Mouse (Mus musculus) embryonic facial prominence, embryonic 11.5 days (tissue): ENCODE measurements at regions not wholly inside any gene's neighbourhood (a gene's known extent, or its start where the extent isn't known, plus 50 kb on each side); places are given as distances from the start of the nearest gene placed in this dataset.

Source experiments
- ATAC-seq: fragments of 200-750 bp; cut with Nextera tagmentation; replicated peaks from 2 replicates; pipeline ENCODE4 v1.8.0; 2017; ENCODE audit warnings: low read depth; ENCODE audit not compliant: insufficient number of reproducible peaks, low FRiP score, low TSS enrichment
- DNase-seq: peaks from one replicate; pipeline ENCODE4 v3.0.0-alpha.2; 2015; ENCODE audit warnings: low spot score
- H3K27ac ChIP-seq: fragments of 300-500 bp; sonication (generic); replicated peaks from 2 replicates; pipeline ENCODE4 v1.5.1; 2014; ENCODE audit warnings: mild to moderate bottlenecking, low read depth, low read length, control low read depth
- H3K27me3 ChIP-seq: fragments of 300-500 bp; sonication (generic); 2 replicates; pipeline ENCODE4 v1.6.1; 2014; ENCODE audit warnings: mild to moderate bottlenecking, low read length, moderate library complexity, mixed read lengths; ENCODE audit not compliant: control insufficient read depth, insufficient read depth
- H3K36me3 ChIP-seq: fragments of 300-500 bp; sonication (generic); replicated peaks from 2 replicates; pipeline ENCODE4 v1.6.1; 2014; ENCODE audit warnings: low read depth, mild to moderate bottlenecking, low read length, moderate library complexity, mixed read lengths; ENCODE audit not compliant: control insufficient read depth, insufficient read depth
- H3K4me1 ChIP-seq: fragments of 300-500 bp; sonication (generic); 2 replicates; pipeline ENCODE4 v1.6.1; 2014; ENCODE audit warnings: low read length, mixed read lengths; ENCODE audit not compliant: control insufficient read depth, insufficient read depth
- H3K4me2 ChIP-seq: fragments of 300-500 bp; sonication (generic); 2 replicates; pipeline ENCODE4 v1.6.1; 2014; ENCODE audit warnings: low read depth, mild to moderate bottlenecking, control low read depth, low read length, moderate library complexity
- H3K4me3 ChIP-seq: fragments of 300-500 bp; sonication (generic); 2 replicates; pipeline ENCODE4 v1.5.1; 2014; ENCODE audit warnings: low read depth, low read length, control low read depth
- H3K9ac ChIP-seq: fragments of 300-500 bp; sonication (generic); replicated peaks from 2 replicates; pipeline ENCODE4 v1.6.1; 2014; ENCODE audit warnings: mild to moderate bottlenecking, control low read depth, low read length
- H3K9me3 ChIP-seq: fragments of 300-500 bp; sonication (generic); replicated peaks from 2 replicates; pipeline ENCODE4 v1.6.1; 2016; ENCODE audit warnings: mild to moderate bottlenecking, low read length, inconsistent platforms, mixed read lengths; ENCODE audit not compliant: control insufficient read depth
- whole genome bisulfite sequencing: fragments of 180-500 bp; shearing (Covaris S2); extraction: QIAGEN DNeasy Blood & Tissue Kit; methylation state at CpG from one replicate; pipeline ENCODE4 v1.1.7; 2014; 5-methylcytosine and 5-hydroxymethylcytosine counted together

DNA sequence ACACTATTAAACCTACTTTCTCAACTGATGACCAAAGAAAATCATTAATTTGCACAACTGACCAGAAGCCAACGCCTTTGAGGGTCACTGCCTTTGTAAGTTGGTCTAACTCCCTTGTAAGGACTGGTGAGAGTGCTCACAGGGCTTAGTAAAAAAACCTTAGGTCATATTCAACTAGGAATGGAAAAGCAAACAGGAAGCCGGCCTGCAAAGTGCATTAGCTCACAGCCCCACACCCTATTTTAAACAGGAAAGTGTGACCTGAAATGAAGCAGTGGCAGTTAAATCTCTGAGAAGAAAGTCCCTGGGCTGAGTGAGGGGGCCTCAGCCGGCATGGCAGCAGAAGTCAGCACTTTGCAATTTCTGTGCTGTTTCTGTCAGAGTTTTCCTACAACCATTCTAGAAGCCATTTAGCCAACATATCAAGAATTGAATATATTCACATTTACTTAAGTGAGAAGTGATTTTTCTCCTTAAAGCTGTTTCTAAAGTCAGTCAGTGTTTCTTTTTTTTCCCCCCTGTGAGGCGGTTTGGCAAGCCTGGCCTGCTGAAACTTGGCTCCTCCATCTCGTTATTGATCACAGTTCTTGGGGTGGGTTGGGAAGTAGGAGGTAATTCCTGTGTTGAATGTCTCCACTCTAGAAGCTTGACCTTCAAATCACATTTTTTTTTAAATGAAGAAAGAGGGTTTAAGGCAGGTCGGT is 232.0 kb upstream of the Ccdc122 start:
- Histone ChIP-seq H3K4me3 (no peak overlapping the region), H3K27me3 (no peaks in the 10 kb centered on the region), H3K9ac (no peak overlapping the region), H3K4me2 (no peak overlapping the region), H3K36me3 (no peaks in the 10 kb centered on the region), H3K9me3 (no peaks in the 10 kb centered on the region), H3K27ac (no peak overlapping the region), H3K4me1 (no peaks in the 10 kb centered on the region; the same call in 1 of the 2 replicates)
- ATAC-seq: no peak
- no peak for DNase-seq
- WGBS: 54% methylated on average over 6 of the region's 6 CpGs

DNA sequence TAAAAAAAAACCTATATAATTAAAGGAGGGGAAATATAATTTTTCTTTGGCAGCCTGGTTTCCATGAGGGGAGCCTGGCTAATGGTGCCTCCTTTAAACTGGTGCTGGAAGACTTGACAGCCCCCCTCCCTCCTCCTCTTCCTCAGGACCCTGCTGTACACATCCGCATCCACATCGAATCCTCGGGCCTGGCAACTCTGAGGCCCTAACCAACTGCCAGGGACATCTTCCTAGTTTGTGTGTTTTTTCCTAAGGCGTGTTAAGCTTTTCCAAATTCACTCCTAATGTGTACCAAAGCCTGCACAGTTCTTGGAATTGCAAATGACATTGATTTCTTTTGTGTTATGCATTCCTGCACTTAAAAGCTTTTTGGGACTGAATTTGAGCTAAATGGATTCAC is 236.4 kb upstream of the Ccdc122 start:
- 69% methylated on average over 4 of the region's 4 CpGs for WGBS
- Histone ChIP-seq H3K9ac (no peak overlapping the region), H3K27me3 (no peaks in the 10 kb centered on the region), H3K9me3 (no peaks in the 10 kb centered on the region), H3K36me3 (no peaks in the 10 kb centered on the region), H3K4me3 (no peak overlapping the region), H3K4me2 (no peak overlapping the region), H3K4me1 (no peaks in the 10 kb centered on the region; the same call in 1 of the 2 replicates), H3K27ac (no peak overlapping the region)
- DNase-seq (no peak), ATAC-seq (no peak)

DNA sequence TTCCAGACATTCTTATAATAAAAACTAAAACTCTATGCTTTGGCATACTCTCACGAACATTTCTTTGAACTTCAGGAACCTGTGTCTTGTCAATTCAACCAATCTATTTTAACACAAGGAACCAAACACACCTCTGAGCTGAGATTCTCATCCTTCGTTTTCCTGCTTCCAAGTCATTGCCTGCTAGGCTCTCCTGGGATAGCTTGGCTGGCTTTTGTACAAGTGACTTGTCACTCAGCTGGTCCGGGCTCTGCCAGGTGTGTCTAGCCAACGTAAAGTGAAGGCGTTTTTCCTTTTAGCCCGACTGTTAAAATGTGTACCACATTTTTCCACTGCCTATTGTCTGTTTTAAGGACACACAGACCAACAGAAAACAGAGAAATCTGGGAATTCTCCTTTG is 236.8 kb upstream of the Ccdc122 start:
- no peaks in the 10 kb centered on the region for H3K36me3 ChIP-seq
- ATAC-seq (no peak), DNase-seq (no peak)
- 64% methylated on average over 6 of the region's 6 CpGs for WGBS
- H3K9me3 ChIP-seq: no peaks in the 10 kb centered on the region
- H3K4me2 ChIP-seq: no peak overlapping the region
- H3K4me3 ChIP-seq: no peak overlapping the region
- no peak overlapping the region for H3K27ac ChIP-seq
- no peaks in the 10 kb centered on the region for H3K27me3 ChIP-seq
- H3K9ac ChIP-seq: no peak overlapping the region
- H3K4me1 ChIP-seq: no peaks in the 10 kb centered on the region

DNA sequence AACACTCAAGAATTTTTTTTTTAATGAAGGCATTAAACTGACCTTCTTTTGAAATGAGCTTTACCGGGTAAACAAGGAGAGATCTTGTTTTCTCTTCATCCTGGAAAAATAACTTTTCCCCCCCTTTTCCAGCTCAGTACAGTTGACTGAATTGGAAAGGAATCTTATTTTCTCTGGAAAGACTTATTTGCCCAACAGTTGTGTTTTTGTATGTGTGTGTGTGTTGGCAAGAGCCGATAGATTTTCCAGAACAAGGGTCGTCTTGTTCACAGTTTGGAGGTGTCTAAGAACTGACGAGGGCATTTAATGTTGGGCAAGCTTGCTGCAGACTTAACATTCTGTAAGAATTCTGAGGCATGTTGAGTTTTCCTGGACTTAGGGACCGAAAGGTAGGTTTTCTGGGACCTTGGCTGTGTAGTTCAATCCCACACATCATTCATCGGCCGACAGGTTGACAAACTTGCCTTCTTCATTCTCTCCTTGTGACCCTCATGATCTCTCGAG is 237.6 kb upstream of the Ccdc122 start:
- Histone ChIP-seq H3K4me1 (no peaks in the 10 kb centered on the region), H3K4me2 (no peak overlapping the region), H3K9me3 (no peaks in the 10 kb centered on the region), H3K9ac (no peak overlapping the region), H3K27ac (no peak overlapping the region), H3K4me3 (no peak overlapping the region), H3K27me3 (no peaks in the 10 kb centered on the region), H3K36me3 (no peaks in the 10 kb centered on the region)
- no peak for DNase-seq
- ATAC-seq: no peak
- WGBS: 86% methylated on average over 8 of the region's 8 CpGs

DNA sequence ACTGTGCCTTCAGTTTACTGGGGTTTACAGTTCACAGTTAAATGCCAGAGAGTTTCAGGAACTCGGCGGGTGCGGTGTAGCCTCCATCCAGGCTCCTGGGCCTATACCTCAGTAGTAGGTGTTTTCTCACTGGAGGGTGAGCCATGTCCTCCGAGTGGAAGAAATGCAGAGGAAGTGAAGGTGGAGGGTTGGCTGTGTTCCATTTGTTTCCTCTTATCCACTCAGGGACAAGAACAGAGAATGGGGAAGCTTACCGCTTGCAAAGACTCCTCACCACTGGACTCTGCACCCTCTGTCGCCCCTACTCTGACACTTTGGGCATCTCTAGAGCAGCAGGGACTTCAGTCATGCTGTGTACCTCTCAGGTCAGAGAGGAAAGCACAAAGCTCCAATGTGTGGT is 238.1 kb upstream of the Ccdc122 start:
- 76% methylated on average over 6 of the region's 6 CpGs for WGBS
- ATAC-seq: no peak

DNA sequence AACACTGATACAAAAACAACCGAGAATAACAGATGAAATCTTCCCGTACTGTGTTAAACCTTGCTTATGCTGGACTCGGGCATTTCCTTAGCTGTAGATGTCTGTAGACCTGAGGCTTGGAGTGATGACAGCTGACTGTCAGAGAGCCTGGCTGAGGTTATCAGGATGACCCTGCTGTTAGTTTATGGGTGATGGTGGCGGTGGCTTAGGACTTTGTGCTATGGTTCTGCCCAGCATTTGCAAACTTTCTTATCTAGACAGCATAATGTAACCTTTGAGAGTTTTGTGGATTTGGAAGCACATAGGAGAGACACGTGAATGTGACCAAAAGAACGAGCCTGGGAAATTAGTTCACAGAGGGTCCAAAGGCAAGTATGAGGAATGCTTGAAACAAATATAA is 239.1 kb upstream of the Ccdc122 start:
- H3K4me1 ChIP-seq: no peaks in the 10 kb centered on the region
- no peak for ATAC-seq
- 77% methylated on average over 6 of the region's 6 CpGs for WGBS

More for the DNA sequence above, 238.1 kb upstream of the Ccdc122 start:
- Histone ChIP-seq H3K4me2 (no peak overlapping the region), H3K27me3 (no peaks in the 10 kb centered on the region), H3K9ac (no peak overlapping the region), H3K36me3 (no peaks in the 10 kb centered on the region), H3K4me3 (no peak overlapping the region), H3K9me3 (no peaks in the 10 kb centered on the region), H3K4me1 (no peaks in the 10 kb centered on the region), H3K27ac (no peak overlapping the region)
- DNase-seq: no peak

DNA sequence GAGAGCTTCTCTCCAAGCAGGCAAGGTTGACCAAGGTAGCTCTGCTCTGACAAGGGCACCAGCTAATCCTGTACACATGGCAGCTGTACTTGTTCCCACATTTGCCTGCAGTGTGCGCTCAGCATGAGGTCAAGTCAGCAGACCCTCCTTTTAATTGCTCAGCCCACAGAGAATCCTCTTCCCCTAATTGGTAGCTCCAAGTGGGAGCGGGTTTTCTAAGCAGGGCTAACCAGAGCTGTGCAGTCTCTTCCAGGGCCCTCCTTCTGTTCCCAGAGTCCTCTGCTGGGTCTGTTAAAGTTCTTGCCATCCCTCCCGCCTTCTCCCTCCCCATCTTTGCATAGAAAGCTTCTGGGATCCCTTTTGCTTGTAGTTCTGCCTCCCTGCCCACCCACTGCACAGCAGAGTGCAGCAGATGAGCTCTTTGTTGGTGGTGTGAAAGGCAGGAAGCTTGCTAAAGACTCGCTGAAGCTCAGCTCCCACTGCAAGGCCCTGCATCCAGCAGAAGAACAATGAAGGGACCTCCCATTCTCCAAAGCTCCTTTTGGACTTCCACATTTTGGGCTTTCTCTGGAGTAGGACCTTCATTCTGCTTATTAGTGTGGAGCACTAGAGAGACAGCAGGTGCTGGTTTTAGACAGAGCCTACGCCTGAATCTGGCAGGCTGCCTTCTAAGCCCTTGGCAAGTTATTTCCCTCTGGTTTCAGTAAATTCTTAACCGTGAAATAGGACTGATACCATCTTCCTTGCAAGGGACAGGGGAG is 235.3 kb upstream of the Serp2 start:
- H3K4me1 ChIP-seq: peaks cover 5% of the 10 kb centered on the region; the same call in 1 of the 2 replicates
- H3K9me3 ChIP-seq: no peaks in the 10 kb centered on the region
- no peaks in the 10 kb centered on the region for H3K36me3 ChIP-seq
- H3K4me3 ChIP-seq: no peak overlapping the region
- WGBS: 21% methylated on average over 6 of the region's 6 CpGs
- peak overlapping the region; percentile 23; the same call in 1 of the 2 replicates for H3K9ac ChIP-seq
- H3K4me2 ChIP-seq: no peak overlapping the region
- ATAC-seq: peak; percentile 92
- peak; percentile 45 for DNase-seq
- H3K27me3 ChIP-seq: no peaks in the 10 kb centered on the region
- peak overlapping the region; percentile 52; the same call in 1 of the 2 replicates for H3K27ac ChIP-seq

More for the DNA sequence above, 239.1 kb upstream of the Ccdc122 start:
- no peak for DNase-seq
- Histone ChIP-seq H3K9me3 (no peaks in the 10 kb centered on the region), H3K4me3 (no peak overlapping the region), H3K9ac (no peak overlapping the region), H3K27ac (no peak overlapping the region), H3K27me3 (no peaks in the 10 kb centered on the region), H3K4me2 (no peak overlapping the region), H3K36me3 (no peaks in the 10 kb centered on the region)

- H3K9me3 ChIP-seq: no peaks in the 10 kb centered on the region
- H3K4me3 ChIP-seq: no peak overlapping the region
- H3K4me2 ChIP-seq: no peak overlapping the region
- no peak overlapping the region for H3K27ac ChIP-seq
- H3K4me1 ChIP-seq: peaks cover 5% of the 10 kb centered on the region; the same call in 1 of the 2 replicates
- H3K27me3 ChIP-seq: no peaks in the 10 kb centered on the region
- ATAC-seq: no peak
- H3K36me3 ChIP-seq: no peaks in the 10 kb centered on the region
- WGBS: 65% methylated on average over 7 of the region's 7 CpGs
- no peak overlapping the region for H3K9ac ChIP-seq
- DNase-seq: no peak
Observed at GRCm38 (mm10) chr14:76789376-76789775, 232.7 kb upstream of the Serp2 start.
